Mouse (Mus musculus) liver, embryonic 12.5 days (tissue): Measurements from ENCODE around the gene 4632433K11Rik. TPM values are rescaled to one million over a fixed set of nuclear protein-coding genes. Genes with fewer than 3 reads are reported as not detected.

Source experiments
- ATAC-seq: fragments of 200-750 bp; cut with Nextera tagmentation; 2 replicates; pipeline ENCODE4 v1.8.0; 2017; ENCODE audit warnings: moderate number of reproducible peaks, mild to moderate bottlenecking, moderate library complexity
- H3K27ac ChIP-seq: fragments of 300-500 bp; sonication (generic); 2 replicates; pipeline ENCODE4 v1.5.1; 2016; ENCODE audit warnings: mild to moderate bottlenecking
- H3K27me3 ChIP-seq: fragments of 300-500 bp; sonication (generic); replicated peaks from 2 replicates; pipeline ENCODE4 v1.6.1; 2016; ENCODE audit warnings: mild to moderate bottlenecking, moderate library complexity
- H3K36me3 ChIP-seq: fragments of 300-500 bp; sonication (generic); 2 replicates; pipeline ENCODE4 v1.6.1; 2016; ENCODE audit warnings: mild to moderate bottlenecking, moderate library complexity
- H3K4me1 ChIP-seq: fragments of 300-500 bp; sonication (generic); 2 replicates; pipeline ENCODE4 v1.6.1; 2016
- H3K4me2 ChIP-seq: fragments of 300-500 bp; sonication (generic); 2 replicates; pipeline ENCODE4 v1.6.1; 2016; ENCODE audit warnings: mild to moderate bottlenecking, moderate library complexity
- H3K4me3 ChIP-seq: fragments of 300-500 bp; sonication (generic); 2 replicates; pipeline ENCODE4 v1.5.1; 2016; ENCODE audit warnings: mild to moderate bottlenecking, moderate library complexity
- H3K9ac ChIP-seq: fragments of 300-500 bp; sonication (generic); 2 replicates; pipeline ENCODE4 v1.6.1; 2016; ENCODE audit warnings: mild to moderate bottlenecking, moderate library complexity
- H3K9me3 ChIP-seq: fragments of 300-500 bp; sonication (generic); replicated peaks from 2 replicates; pipeline ENCODE4 v1.6.1; 2016; ENCODE audit warnings: mild to moderate bottlenecking, moderate library complexity
- WGBS: fragments of 180-500 bp; shearing (Covaris S2); methylation state at CpG from one replicate; pipeline ENCODE4 v1.1.7; 2016; ENCODE audit not compliant: insufficient replicate concordance; 5-methylcytosine and 5-hydroxymethylcytosine counted together
- polyA plus RNA-seq: library from polyadenylated mRNA; unstranded; fragments of >200 nt; fragmentation: Nextera tagmentation; extraction: Ambion mirVana; gene quantifications from 2 replicates; pipeline ENCODE4 v1.2.1, GENCODE M21; 2016

Gene 4632433K11Rik
- polyA plus RNA-seq, 1 experiment from 2014 or later, result not detected

DNA sequence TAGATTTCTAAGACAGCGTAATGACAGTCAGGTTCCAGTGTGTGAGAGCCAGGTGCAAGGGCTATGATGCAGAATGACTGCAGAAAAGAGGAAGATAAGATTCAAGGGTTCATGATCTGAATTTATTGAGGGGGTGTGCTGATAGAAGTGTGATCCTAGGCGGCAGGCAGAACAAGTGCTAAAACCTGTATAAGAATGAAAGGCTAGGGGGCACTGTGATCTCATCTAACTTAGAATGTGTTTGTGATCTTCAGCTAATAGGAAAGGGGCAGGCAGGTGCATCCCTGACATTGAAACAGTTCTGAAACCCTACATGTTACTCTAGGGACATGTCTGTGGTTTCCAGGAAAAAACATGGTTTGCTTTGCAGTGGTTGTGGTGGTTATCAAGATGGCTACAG lies 12.2 kb downstream of the 4632433K11Rik start:
- Histone ChIP-seq H3K4me2 (no peak overlapping the region), H3K4me3 (no peak overlapping the region), H3K9ac (no peak overlapping the region), H3K4me1 (peaks cover 7% of the 10 kb centered on the region; the same call in 1 of the 2 replicates), H3K27me3 (peaks cover 32% of the 10 kb centered on the region), H3K36me3 (no peaks in the 10 kb centered on the region), H3K9me3 (no peaks in the 10 kb centered on the region), H3K27ac (no peak overlapping the region)
- WGBS, result 69% methylated on average over 2 of the region's 2 CpGs
- ATAC-seq, result no peak

DNA sequence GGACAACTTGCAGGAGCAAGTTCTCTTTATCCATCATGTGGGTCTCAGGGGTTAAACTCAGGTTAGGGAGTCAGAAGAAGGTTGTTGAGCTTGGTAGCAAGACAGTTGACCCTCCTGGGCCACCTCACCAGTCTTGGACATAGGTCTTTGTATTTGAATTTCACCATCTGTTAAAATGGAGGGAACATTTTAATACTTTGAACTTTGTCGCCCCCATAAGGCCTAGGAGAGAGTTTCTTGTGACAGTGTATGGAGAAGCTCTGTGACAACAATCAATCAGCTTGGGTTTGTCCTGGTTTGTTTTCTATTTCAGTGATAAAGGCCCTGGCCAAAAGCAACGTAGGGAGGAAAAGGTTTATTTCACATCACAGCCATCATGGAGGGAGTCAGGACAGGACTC lies 13.4 kb downstream of the 4632433K11Rik start:
- ATAC-seq, result no peak
- Histone ChIP-seq H3K4me3 (no peak overlapping the region), H3K9ac (no peak overlapping the region), H3K4me1 (peaks cover 16% of the 10 kb centered on the region; the same call in 1 of the 2 replicates), H3K36me3 (no peaks in the 10 kb centered on the region), H3K27ac (no peak overlapping the region), H3K4me2 (no peak overlapping the region), H3K27me3 (peaks cover 44% of the 10 kb centered on the region), H3K9me3 (no peaks in the 10 kb centered on the region)
- 9% methylated on average over 2 of the region's 2 CpGs for WGBS

- Histone ChIP-seq H3K9me3 (no peaks in the 10 kb centered on the region), H3K4me3 (peak within 1 kb of the TSS; percentile 66), H3K27me3 (peaks cover 81% of the 10 kb centered on the region), H3K9ac (peak within 1 kb of the TSS; percentile 71), H3K36me3 (no peaks in the 10 kb centered on the region), H3K4me1 (peaks cover 24% of the 10 kb centered on the region), H3K27ac (no peak within 1 kb of the TSS), H3K4me2 (peak within 1 kb of the TSS; percentile 81)
- WGBS, result 1% methylated on average over 65 of the region's 65 CpGs
- peak; percentile 66 for ATAC-seq
Measured at GRCm38 (mm10) chr7:5051193-5052192, 17.6 kb downstream of the 4632433K11Rik start, which contains the start of gene Zfp580. Gene Zfp580 (plus strand): TSS chr7:5051538.

GRCm38 (mm10) chr7:5052438-5052837 lies 18.5 kb downstream of the 4632433K11Rik start:
- no peaks in the 10 kb centered on the region for H3K36me3 ChIP-seq
- ATAC-seq, result no peak
- H3K27me3 ChIP-seq, result peaks cover 91% of the 10 kb centered on the region
- 9% methylated on average over 12 of the region's 12 CpGs for whole genome bisulfite sequencing
- H3K4me3 ChIP-seq, result peak overlapping the region; percentile 66
- H3K27ac ChIP-seq, result no peak overlapping the region
- peak overlapping the region; percentile 81 for H3K4me2 ChIP-seq
- no peak overlapping the region for H3K9ac ChIP-seq
- H3K4me1 ChIP-seq, result peaks cover 24% of the 10 kb centered on the region
- no peaks in the 10 kb centered on the region for H3K9me3 ChIP-seq

DNA sequence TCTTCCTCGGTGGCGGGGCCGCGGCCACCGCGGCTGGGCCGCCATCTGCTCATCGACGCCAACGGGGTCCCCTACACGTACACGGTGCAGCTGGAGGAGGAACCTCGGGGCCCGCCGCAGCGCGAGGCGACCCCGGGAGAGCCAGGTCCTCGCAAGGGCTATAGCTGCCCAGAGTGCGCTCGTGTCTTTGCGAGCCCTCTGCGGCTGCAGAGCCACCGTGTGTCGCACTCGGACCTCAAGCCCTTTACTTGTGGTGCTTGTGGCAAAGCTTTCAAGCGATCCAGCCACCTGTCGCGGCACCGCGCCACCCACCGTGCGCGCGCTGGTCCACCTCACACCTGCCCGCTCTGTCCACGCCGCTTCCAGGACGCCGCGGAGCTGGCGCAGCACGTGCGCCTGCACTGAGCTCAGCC lies 19.0 kb downstream of the 4632433K11Rik start:
- Histone ChIP-seq H3K9ac (peak overlapping the region; percentile 39; the same call in 1 of the 2 replicates), H3K27me3 (peaks cover 96% of the 10 kb centered on the region), H3K4me1 (peaks cover 24% of the 10 kb centered on the region), H3K4me2 (peak overlapping the region; percentile 81), H3K4me3 (peak overlapping the region; percentile 66), H3K27ac (no peak overlapping the region), H3K9me3 (no peaks in the 10 kb centered on the region), H3K36me3 (no peaks in the 10 kb centered on the region)
- WGBS, result 3% methylated on average over 45 of the region's 45 CpGs
- ATAC-seq, result no peak

GRCm38 (mm10) chr7:5053456-5054179 lies 19.7 kb downstream of the 4632433K11Rik start:
- H3K27me3 ChIP-seq, result peaks cover 100% of the 10 kb centered on the region
- peak overlapping the region; percentile 66 for H3K4me3 ChIP-seq
- H3K4me2 ChIP-seq, result peak overlapping the region; percentile 81
- ATAC-seq, result no peak
- H3K27ac ChIP-seq, result no peak overlapping the region
- no peaks in the 10 kb centered on the region for H3K36me3 ChIP-seq
- H3K9ac ChIP-seq, result no peak overlapping the region
- peaks cover 24% of the 10 kb centered on the region for H3K4me1 ChIP-seq
- H3K9me3 ChIP-seq, result no peaks in the 10 kb centered on the region
- WGBS, result 8% methylated on average over 32 of the region's 32 CpGs

DNA sequence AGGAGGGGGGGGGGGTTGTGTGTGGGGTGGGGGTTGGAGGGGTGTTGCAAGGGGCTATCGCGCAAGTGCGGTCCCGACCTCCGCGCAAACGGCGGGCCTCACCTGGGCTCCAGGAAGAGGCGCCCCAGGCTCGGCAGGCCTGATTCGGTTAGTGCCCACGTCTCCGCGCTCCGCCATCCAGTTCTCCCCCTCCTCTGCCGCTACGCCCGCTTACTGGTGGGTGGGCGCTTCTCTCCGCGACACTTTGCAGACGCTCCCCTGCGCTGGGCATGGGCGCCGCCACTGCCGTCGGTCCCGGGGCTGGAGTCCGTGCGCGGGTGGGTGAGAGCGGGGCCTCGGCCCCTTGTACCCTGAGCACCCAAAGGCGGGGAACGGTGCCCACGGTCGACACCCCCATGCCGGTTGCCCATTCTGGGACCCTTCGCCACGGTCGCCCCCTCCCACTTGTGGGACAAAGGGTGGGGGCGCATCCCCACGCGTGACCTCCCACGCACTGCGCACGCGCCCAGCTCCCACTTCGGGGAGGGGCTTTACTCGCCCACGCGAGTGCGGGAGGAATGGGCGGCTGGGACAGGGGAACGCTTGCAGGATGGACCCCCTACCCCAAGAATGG lies 22.8 kb downstream of the 4632433K11Rik start:
- H3K4me1 ChIP-seq, result peaks cover 29% of the 10 kb centered on the region
- H3K4me2 ChIP-seq, result peak overlapping the region; percentile 57
- H3K9me3 ChIP-seq, result no peaks in the 10 kb centered on the region
- no peaks in the 10 kb centered on the region for H3K36me3 ChIP-seq
- peak overlapping the region; percentile 38 for H3K4me3 ChIP-seq
- H3K9ac ChIP-seq, result peak overlapping the region; percentile 47
- 5% methylated on average over 54 of the region's 55 CpGs for WGBS
- no peak overlapping the region for H3K27ac ChIP-seq
- H3K27me3 ChIP-seq, result peaks cover 78% of the 10 kb centered on the region
- ATAC-seq, result no peak

- no peak overlapping the region; the same call in 1 of the 2 replicates for H3K9ac ChIP-seq
- no peaks in the 10 kb centered on the region for H3K9me3 ChIP-seq
- peaks cover 72% of the 10 kb centered on the region for H3K27me3 ChIP-seq
- peak overlapping the region; percentile 57; the same call in 1 of the 2 replicates for H3K4me2 ChIP-seq
- 27% methylated on average over 8 of the region's 8 CpGs for WGBS
- peaks cover 23% of the 10 kb centered on the region for H3K4me1 ChIP-seq
- H3K4me3 ChIP-seq, result peak overlapping the region; percentile 38; the same call in 1 of the 2 replicates
- H3K36me3 ChIP-seq, result no peaks in the 10 kb centered on the region
- H3K27ac ChIP-seq, result no peak overlapping the region
- ATAC-seq, result no peak
Measured at GRCm38 (mm10) chr7:5057381-5057780, 23.5 kb downstream of the 4632433K11Rik start.

DNA sequence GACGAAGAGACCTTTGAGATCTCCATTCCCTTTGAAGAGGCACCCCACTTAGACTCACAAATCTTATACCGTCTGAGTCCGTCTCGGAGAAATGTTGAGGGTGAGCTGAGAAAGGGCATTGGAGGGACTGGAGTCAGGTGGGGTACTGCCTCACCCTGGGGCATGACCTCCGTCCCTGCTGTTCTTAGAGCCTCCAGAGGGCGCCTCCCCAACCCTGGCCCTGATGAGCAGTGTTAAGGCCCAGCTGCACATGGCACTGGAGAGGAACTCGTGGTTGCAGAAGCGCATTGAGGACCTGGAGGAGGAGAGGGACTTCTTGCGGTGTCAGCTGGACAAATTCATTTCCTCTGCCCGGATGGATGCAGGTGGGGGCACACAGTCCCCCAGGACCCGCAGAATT lies 23.9 kb downstream of the 4632433K11Rik start:
- no peak for ATAC-seq
- 24% methylated on average over 11 of the region's 11 CpGs for WGBS
- no peaks in the 10 kb centered on the region for H3K36me3 ChIP-seq
- H3K27me3 ChIP-seq, result peaks cover 68% of the 10 kb centered on the region
- H3K9me3 ChIP-seq, result no peaks in the 10 kb centered on the region
- H3K4me1 ChIP-seq, result peaks cover 18% of the 10 kb centered on the region
- no peak overlapping the region for H3K27ac ChIP-seq
- H3K4me3 ChIP-seq, result no peak overlapping the region
- no peak overlapping the region for H3K4me2 ChIP-seq
- H3K9ac ChIP-seq, result no peak overlapping the region

GRCm38 (mm10) chr7:5058631-5059030 lies 24.7 kb downstream of the 4632433K11Rik start:
- no peak overlapping the region for H3K4me3 ChIP-seq

GRCm38 (mm10) chr7:5059421-5059820 lies 25.5 kb downstream of the 4632433K11Rik start:
- H3K27me3 ChIP-seq, result peaks cover 52% of the 10 kb centered on the region
- H3K4me1 ChIP-seq, result peaks cover 30% of the 10 kb centered on the region
- H3K4me2 ChIP-seq, result peak overlapping the region; percentile 96
- peaks cover 5% of the 10 kb centered on the region for H3K36me3 ChIP-seq
- 82% methylated on average over 12 of the region's 12 CpGs for WGBS
- no peak overlapping the region for H3K4me3 ChIP-seq
- no peak overlapping the region for H3K27ac ChIP-seq
- ATAC-seq, result no peak
- H3K9me3 ChIP-seq, result no peaks in the 10 kb centered on the region
- H3K9ac ChIP-seq, result no peak overlapping the region

More at GRCm38 (mm10) chr7:5058631-5059030, 24.7 kb downstream of the 4632433K11Rik start:
- no peak overlapping the region for H3K9ac ChIP-seq
- H3K4me1 ChIP-seq, result peaks cover 22% of the 10 kb centered on the region
- WGBS, result 62% methylated on average over 1 of the region's 1 CpGs
- H3K9me3 ChIP-seq, result no peaks in the 10 kb centered on the region
- H3K4me2 ChIP-seq, result no peak overlapping the region
- H3K27me3 ChIP-seq, result peaks cover 60% of the 10 kb centered on the region
- no peaks in the 10 kb centered on the region for H3K36me3 ChIP-seq
- ATAC-seq, result no peak
- no peak overlapping the region for H3K27ac ChIP-seq
